Mouse (Mus musculus) ES-CJ7 (cell line): ENCODE results near the gene Slc22a5.
"Not testable (repeated sequence)": the region's sequence is repeated elsewhere in the genome, so short reads cannot be mapped to it uniquely, and the experiment has no call there.

ENCODE experiments used
- DNase-seq: peaks from one replicate; pipeline ENCODE4 v3.0.0; 2011; ENCODE audit warnings: low read depth, low spot score

The Slc22a5 gene

DNA sequence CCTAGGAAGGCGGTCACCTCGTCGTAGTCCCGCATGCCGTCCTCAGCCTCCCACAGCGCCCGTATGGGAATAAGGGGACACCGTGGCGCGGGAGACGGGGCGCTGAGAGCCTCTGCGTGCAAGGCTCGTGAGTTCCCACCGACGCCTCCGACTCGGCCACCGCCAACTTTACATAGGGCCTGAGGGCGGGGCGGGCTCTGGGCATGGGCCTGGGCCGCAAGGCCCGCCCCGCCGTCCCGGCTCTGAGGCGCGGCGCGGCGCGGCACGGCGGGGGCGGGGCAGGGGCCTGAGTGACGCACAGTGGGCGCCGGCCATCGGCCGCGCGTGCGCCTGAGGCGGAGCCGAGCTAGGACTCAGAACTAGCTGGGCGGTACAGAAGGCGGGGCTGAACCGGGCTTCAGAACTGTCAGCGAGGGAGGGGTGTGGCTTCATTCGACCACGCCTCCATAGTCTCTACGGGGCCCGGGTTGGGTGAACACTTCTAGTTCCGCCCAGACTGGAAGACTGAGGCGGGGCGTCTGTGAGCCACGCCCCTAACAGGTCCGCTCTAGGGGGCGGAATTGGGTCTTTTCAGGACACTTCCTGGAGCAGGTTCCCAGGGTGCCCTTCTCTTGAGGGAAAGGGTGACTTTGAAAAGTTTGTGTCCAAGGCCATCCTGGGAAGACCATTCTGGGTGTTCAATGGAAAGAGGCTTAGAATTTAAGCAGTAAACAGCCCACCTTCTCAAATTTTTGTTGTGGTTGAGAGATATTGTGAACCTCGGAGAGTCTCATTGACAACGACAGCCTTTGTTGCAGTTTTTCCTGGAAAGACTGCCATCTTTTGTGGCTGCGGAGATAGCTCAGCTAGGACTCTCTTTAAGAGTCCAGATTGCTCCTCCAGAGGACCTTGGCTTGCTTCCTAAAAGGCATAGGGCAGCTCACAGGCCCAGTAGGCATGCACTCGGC, at the start of gene Slc22a5:
Gene Slc22a5, minus strand, starts transcription at position 156 of the 947 bp plus-strand sequence.
- peak; percentile 99 for DNase-seq

DNA sequence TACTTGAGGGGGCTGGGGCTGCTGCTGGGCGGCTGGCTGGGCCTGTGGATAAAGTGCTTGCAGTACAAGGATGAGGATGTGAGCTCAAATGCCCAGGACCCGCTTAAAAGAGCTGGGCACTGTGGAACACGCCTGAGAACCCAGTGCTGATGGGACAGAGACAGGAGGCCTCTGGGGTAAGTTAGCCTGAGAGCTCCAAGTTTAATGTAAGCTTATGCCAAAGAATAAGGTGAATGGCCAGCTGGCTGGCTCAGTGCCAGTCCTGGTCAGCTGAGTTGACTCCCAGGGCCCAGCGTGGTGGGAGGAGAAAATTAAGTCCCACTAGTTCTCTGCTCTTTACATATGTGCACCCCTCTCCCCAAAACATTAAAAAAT, 40.5 kb upstream of the Slc22a5 start:
- DNase-seq, result not testable (repeated sequence)

DNA sequence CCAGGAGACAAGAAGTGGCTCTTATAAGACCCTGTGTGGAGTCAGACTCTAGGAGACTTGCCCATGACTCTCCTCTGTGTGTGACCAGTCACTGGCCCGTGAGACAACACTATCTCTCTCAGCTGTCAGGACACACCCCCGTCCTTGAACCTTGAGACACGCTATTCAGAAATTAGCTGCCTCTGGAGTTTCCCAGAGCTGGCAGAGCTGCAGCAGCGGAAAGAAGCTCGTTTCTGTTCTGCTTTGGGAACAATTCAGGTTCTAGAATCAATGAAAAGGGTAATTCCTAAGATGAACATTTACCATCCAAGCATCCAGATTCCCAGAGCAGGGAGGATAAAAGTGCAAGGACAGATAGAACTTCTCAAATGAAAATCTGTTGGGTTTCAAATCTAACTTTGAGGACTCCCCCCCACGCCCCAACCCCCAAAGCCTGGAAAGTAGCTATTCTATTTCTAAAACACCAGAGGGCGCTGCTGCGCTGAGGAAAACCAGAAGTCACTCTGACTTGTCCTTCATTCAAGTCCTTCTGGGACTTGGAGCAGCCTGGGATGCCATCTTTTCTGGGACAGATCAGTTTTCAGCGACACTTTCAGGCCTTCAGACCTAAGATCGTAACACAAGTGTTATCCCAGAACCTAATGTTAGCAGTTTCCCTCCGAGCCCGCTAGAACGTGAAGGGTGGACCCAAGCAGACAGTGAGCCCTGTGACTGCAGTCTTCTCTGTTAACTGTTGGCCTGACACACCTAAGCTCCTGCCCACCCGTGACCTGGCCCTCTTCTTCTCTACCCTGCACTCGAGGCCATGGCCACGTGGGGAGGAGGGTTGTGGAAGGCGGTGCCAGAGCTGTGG, 39.9 kb upstream of the Slc22a5 start:
- DNase-seq, result peak; percentile 79

DNA sequence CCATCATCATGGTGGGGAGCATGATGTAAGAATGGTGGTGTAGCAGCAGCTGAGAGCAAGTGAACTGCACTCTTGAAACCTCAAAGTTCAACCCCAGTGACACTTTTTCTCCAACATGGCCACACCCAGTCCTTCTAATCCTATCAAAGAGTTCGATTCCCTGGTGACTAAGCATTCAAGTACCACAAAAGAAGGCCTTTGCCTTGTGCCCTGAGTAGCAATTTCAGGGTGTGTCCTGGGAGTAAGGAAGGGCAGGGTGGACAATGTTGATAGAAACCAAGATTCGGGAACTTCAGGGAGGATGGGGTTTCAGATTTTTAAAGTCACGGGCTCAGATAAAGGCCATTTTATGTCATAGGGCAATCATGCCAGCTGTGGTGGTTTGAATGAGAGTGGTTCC, 38.3 kb upstream of the Slc22a5 start:
- DNase-seq, result peak; percentile 12

DNA sequence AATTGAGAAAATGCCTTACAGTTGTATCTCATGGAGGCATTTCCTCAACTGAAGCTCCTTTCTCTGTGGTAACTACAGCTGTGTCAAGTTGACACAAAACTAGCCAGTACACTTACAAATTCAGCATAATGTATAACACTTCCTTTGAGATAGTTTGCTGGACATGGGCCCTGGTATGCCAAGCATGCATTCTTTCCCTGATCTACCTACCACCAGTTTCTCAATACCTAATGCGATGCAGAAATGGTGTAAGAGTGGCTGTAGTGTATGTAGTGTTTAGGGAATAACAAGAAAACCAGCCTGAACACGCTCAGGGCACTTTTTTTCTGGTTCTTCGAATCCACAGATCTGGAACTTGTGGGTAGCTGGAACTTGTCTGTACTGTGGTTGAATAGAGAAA, 37.1 kb upstream of the Slc22a5 start:
- no peak for DNase-seq

DNA sequence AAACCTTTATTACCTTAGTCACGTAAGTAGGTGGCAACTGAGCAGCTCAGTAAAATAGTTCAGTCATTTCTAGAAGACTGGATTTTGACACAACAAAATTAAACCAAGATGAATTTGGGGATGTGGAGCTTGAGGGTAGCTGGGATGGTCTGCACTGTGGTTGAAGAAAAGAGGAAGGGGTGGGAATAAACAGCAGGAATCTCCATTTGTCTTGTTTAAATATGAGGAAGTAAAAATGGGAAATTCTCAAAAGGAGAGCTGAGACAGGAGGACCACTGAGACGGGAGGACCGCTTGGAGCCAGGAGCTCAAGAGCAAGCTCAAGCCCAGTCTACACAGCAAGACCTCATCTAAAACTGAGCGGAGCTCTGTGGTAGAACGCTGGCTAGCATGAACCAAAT, 34.8 kb upstream of the Slc22a5 start:
- no peak for DNase-seq

DNA sequence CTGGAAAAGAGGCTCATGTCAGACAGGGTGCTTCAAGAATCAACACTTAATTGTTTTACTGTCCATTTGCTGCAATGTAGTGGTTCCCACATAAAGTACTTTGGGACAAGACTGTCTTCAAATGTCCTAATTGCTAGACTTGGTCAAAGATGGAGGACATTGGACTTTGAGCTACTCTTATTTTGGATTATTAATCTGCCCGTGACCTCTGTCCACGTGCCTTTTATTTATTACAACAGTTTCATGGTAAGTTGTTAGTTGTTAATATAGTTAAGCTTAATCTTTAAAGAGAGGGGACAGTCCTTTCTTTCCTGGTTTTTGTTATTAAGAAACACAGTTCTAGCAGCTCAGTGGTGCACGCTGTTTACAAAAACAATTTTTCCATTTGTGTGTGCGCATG, 27.4 kb upstream of the Slc22a5 start:
- DNase-seq, result no peak

DNA sequence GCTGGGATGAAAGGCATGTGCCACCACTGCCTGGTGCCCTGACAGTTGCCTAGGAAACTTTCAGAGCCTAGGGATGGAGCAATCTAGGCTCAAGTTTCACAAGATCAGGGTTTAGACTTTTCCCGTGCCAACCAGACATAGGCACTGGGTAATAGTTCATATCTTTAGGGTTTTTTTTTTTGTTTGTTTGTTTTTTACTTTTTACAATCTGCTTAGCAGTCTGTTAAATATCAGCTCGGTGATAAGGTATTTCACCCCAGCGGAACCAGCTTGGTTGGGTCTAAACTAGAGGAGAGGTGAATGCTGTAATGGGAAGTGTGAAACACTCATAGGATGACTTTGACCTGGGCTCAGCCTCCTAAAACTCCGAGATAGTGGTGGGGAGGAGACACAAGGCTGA, 19.6 kb upstream of the Slc22a5 start:
- DNase-seq, result no peak

DNA sequence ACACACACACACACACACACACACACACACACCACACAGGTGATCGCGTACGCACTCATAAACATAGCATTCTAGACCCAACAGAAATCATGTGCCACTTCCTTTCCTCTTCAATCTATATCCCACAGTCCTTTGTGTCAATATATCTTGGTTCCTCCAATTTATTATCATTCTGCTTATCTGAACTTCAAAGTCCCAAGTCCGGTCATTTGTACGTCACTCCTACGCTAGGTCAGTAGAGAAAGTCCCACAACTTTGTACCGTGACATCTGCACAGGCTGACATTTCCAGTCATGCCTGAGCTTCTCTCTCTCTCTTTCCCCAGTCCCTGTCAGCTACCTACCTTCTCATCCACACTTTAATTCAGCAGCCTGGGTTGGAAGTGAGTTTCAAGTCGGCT, 17.2 kb upstream of the Slc22a5 start:
- DNase-seq, result no peak

DNA sequence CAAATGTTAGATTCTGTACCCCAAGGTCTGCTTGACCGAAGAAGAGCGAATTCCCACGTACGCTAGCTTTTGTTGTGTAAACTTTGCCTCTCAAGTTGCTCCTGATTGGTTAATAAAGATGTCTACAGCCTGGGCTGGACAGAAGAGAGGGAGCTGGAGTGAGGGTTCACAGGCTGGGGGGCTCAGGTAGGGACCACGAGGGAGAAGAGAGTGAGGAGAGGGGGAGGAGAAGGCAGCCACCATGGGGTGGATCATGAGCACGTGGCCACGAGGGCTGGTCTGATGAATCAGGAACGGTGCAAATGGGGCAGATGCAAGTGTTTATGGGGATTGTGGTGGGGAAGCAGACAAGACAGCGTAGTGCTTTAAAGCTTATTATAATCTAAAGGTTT, 13.1 kb upstream of the Slc22a5 start:
- peak; percentile 62 for DNase-seq

DNA sequence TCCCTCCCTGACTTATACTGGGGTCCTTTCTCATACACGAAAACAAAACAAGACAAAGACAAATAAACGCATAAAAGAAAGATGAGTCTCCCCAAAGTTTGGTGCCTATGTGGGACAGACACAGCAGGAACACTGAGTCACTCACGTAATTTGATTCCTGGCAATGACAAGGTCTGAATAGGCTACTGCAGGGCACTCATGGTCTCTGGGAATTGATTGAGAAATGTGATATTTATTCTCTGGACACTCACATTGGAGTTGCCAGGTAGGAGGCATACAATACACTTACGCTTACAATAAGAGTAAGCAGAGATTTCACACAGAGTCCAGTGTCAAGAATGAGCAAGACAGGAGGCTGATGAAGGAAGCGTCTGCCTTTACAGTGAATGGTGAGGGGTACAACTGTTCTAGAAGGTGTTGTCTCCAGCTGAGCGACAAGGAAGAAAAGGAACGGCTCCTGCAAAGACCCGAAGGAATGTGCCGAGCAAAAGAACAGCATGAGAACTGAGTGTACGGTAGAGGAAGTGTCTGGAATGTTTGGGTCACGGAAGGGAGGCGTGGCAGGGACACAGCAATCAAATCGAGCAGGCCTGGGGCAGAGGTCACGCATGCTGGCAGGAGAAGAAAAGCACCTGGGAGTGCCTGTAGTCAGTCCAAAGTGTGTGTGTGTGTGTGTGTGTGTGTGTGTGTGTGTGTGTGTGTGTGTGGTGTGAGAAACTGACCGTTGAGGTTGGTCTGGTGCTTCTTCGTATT, 12.5 kb upstream of the Slc22a5 start:
- DNase-seq, result peak; percentile 78

DNA sequence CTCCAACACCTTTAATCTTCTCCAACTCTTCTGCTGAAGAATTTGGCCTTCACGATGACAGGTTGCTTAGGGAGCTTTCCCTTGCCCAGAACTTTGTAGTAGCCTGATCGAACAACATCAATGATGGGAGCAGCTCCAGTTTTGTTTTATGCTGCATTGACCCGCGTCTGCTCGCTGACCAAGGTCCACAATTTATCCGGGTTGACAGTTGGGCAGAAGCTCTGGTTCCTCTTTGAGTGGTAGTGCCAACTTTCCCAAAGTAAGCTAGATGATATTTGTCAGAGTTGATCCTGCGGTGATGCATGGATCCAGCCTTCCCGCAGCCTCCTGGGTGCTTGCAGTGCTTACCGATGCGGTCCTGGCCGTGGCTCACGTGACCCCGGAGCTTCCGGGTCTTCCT, 11.3 kb upstream of the Slc22a5 start:
- DNase-seq, result no peak

DNA sequence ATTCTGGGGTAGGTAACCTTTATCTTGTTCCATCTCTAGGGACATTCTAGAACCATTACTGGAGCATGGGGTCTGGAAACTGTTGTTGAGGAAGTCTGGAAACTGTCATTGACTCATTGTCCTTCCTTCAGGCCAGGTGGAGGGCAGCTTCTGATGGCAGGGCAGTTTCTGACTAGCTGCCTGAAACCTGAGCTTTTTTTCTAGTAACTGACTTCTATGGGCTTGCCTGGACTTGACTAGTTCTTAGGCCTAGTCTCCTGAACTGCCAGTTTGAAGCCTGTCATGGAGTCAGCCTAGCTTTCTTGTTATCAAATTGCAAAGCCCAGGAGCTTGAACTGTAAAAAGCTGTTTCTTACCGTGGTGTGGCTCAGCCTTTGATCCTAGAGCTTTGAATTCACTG, 9.5 kb upstream of the Slc22a5 start:
- DNase-seq, result peak; percentile 19

DNA sequence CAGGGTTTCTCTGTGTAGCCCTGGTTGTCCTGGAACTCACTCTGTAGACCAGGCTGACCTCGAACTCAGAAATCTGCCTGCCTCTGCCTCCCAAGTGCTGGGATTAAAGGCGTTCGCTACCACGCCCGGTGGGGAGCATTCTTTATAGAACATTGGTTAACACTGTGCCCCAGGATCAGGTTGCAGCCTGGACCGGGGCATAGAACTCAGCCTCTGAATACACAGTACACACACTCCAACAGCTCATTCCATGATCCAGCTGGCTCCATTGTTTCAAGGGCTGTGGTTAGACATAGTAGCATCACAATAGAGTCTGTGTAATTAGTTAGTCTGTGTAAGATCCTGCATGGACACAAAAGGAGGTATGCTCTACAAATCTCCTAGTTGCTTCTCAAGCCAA, 8.5 kb upstream of the Slc22a5 start:
- peak; percentile 44 for DNase-seq

DNA sequence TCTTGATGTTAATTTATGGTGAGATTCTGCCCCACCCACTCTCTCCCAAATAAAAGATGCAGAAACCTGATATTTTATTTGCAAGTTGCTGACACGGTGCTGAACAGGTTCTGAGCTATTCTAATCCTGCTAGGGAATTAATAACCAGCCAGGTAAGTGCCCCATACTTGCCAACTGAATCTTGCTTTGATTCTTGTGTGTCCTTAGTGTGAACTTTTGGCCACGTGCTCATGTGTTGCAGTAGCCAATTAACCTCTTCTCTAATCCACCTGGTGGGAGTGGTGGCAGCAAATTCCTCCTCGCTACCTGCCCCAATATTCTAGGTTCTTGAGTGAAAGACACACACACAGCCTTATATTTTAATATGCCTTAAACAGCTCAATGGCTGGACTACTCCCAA, 7.5 kb upstream of the Slc22a5 start:
- no peak for DNase-seq

DNA sequence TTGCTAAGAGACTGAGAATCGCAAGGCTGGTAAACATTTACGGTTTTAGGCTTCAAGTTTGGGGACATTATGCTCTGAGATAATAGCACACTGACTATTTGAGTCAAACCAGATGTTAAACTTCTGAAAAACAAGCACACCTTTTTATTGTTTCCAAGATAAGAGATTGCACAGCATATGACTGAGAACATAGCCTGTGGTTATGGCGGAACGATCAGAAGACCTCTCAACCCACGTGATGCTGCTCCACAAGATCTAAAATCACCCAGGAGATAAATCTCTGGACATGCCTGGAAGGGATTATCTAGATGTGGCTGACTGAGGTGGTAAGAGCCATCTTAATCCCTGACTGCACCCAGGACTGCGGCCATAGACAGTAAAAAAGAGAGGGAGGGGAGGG, 5.5 kb upstream of the Slc22a5 start:
- DNase-seq, result no peak

DNA sequence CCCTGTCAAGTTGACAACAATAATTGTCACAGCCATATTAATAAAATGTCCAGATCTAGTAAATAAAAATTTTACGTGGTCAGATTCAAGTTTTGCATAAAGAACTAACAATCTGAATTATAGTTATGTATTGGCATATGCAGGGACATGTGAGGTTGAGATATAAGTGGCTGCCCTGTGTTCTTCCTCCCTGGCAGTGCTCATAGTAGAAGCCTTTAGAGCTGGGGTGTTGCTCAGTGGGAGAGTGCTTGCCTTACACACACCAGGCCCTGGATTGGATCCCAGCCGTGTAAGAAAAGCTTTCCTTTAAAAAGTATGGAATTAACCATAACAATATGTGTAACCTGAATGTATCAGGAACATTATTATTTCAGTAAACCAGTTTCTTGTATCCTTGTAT, 2.0 kb upstream of the Slc22a5 start:
- DNase-seq, result no peak

DNA sequence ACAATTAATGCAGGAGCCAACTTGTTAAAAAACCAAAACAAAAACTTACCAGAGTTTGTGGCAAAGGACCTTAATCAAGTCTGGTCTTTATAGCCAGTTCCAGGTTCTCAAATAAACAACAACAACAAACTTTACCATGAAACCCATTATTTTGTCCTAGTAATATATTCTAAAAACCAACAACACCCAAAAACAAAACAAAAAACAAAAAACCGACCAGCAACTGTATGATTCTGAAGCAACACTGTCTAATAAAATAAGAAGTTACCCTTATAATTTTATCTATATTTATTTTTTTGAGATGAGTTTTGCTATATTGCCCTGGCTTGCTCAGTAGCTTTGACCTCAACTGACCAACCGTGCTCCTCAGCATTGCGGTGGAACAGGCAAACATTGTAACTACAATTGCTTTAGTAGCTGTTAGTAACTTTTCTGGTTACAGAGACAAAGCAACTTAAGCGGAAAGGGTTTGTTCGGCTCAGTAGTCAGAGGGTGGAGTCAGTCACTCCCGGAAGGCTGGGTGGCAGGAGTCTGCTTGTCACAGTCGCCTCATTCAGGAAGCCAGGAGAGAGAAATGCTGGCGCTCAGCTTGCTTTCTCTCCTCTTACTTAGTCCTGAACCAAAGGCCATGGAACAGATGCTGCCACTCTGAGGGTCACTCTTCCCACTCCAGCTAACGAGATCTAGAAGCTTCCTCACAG, 1.4 kb upstream of the Slc22a5 start:
- DNase-seq, result peak; percentile 55

DNA sequence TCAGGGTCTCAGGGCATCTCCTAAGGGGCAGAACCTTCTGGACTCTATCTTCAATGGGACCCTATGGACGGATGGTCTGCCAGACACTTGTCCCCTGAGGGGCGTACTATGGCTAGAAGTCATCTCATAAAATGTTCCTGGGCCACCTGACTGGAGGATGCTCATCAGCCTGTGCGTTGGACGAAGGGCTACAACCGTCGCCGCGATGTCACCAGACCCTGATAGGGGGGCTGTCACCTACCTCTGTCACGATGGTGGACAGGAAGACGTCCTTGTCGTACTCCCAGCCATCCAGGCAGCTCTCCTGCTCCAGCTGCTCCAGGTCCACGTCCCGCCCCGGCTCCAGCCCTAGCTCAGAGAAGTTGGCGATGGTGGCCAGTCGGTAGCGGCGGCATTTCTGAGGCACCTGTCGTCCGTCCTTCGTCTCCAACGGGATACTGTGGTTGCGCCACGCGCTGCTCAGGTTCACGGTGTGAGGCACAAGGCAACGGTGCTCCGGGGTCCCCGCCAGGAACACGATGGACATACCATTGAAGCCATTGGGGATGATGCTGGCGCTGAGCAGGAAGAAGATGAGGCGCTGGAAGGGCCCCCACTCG, 455 bp downstream of the Slc22a5 start:
- DNase-seq, result peak; percentile 10

DNA sequence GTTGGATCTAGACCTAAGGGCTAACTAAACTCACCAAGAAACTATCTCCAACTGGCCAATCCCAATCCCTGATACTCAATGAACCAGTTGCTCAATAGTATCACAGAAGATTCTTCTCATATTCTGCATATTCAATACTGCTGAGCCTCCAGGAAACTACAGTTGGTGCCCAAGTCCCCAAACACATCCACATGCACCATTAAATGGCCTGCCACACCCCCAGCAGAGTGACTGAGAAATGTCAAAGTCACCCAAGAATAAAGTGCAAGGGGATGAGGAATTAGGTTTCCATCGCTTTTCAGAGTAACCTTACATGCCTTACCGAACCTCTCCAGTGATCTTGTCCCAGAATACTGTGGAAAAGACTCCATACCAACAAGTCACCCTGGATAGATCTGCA, 1.2 kb downstream of the Slc22a5 start:
- no peak for DNase-seq

DNA sequence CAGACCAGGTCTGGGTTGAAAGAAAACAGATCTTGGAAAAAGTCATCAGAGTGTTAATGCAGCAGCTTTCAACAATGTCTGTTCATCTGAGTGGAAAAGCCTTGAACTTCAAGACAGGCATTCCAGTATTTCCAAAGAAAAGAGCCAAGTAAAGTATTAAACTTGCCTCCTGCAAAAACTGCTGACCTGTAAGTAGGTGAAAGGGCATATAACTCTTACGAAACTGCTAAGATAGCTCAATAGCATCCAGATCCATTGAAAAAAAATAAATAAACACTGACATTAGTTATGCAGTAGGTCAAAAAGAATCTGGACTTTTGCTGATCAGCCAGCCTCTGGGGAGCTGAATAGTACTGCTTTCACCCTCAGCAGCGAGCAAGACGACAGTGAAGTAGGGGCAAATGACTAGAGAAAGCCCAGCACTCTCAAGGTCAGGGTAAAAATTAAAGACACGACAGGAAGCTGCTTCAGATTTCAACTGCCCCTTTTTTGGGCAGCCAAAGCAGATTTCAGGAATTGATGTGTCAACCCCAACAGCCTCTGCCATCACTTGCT, 2.3 kb downstream of the Slc22a5 start:
- DNase-seq, result no peak
